Mouse (Mus musculus) testis, adult 2 months (tissue): ENCODE results near the gene Casc1.

Source experiments
- CTCF ChIP-seq: fragments of 200-500 bp; IDR thresholded peaks from 2 replicates; pipeline ENCODE4 v1.5.1; 2012; ENCODE audit warnings: low read depth, mild to moderate bottlenecking, inconsistent platforms, low read length, moderate library complexity; ENCODE audit not compliant: control insufficient read depth, insufficient read depth, insufficient replicate concordance
- POLR2A ChIP-seq: fragments of 200-500 bp; IDR thresholded peaks from 2 replicates; pipeline ENCODE4 v1.6.1; 2012; ENCODE audit warnings: low read depth, mild to moderate bottlenecking, inconsistent platforms, low read length, moderate library complexity; ENCODE audit not compliant: control insufficient read depth

GRCm38 (mm10) chr6:145205142-145205541, 5.7 kb downstream of the Casc1 start:
- TF ChIP-seq CTCF (no peak), POLR2A (no peak)
